Mouse (Mus musculus): ENCODE measurements around the gene Slc22a6. TPM values are rescaled to one million over a fixed set of nuclear protein-coding genes. Genes with fewer than 3 reads are reported as not detected.

Gene Slc22a6
- total RNA-seq, 2 experiments from 2014 or later: not detected

DNA sequence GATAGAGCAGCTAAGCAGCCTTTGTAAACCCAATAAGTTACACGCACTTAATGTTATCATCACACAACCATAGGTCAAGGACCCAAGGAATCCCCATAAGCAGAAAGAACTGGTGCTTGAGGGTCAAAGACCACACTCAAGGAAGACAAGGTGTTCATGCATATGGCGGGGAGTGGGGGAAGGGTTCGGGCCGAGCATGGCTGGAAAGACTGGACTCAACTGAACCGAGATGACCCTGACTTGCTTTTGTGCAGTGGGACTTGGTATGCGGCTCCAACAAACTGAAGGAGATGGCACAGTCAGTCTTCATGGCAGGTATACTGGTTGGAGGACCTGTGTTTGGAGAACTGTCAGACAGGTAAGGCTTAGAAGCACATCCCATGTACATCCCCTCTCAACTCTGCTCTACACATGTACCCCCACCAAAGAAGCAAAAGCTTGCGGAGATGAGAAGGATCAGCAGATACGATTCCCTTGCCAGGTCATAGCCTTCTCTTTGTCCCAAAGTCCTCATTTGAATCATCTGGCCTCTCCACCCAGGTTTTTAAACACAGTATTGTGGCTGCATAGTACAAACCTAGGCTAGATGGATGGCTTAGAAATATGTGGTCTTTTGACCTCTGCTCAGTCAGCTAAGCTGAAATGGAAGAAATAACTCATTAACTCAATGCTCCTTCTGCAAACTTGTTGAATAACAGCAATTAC, 13.2 kb upstream of the Slc22a6 start:
- DNase-seq: no peak
- intact Hi-C loops (cut with DNase I): no loop called here

GRCm38 (mm10) chr19:8605241-8605558, 12.6 kb upstream of the Slc22a6 start:
- intact Hi-C loops (cut with DNase I): no loop called here
- no peak for DNase-seq

DNA sequence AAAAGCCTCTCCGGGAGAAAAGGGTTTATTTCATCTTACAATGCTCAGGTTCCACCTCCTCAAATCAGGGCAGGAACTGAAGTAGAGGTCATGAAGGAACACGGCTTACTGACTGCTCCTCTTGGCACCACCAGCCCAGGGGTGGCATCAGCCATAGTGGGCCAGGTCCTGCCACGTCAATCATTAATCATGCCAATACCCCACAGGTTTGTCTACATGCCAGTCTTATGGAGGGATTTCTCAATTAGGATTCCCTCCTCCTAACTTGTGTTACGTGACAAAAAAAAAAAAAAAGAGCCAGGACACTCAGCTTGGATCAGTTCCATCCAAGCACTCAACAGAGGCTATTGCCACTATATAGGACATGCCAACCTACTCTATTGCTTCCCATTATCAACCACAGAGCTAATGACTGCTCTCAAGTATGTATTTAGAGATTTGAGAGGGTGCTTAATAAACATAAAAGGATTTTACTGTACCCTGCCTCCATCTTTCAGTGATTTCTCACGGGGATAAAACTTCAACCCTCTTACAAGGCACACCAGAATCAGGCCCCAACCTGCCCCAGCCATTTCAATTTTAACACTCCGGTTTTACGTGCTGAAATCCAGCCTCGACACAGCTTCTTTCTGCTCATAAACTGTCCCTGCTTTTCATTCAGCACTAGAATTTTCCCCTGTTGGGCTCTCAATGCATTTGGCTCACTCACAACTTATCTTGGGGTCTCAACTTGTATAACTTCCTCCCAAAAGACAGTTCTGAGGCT, 6.3 kb upstream of the Slc22a6 start:
- intact Hi-C loops (cut with DNase I): no loop called here
- no peak for DNase-seq

GRCm38 (mm10) chr19:8613111-8613510, 4.7 kb upstream of the Slc22a6 start:
- intact Hi-C loops (cut with DNase I): no loop called here
- no peak for DNase-seq

DNA sequence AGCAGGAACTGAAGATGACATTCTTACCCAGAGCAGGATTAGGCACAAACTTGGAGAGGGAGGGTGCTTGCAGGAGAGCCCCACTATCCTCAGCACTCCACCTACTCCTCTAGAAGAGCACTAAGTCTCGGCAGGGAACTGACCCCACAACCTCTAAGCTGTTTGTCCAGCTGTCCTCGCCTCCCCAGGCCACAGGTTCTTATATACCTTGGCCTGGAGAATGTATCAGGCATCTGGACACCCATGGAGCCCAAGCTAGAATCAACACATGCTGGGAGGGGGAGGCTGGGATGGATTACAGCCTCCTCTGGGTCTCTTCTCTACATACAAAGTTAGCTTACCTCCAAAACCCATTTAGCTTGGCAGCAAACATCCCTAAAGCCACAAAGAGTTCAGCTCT, 3.5 kb upstream of the Slc22a6 start:
- intact Hi-C loops (cut with DNase I): no loop called here
- no peak for DNase-seq

DNA sequence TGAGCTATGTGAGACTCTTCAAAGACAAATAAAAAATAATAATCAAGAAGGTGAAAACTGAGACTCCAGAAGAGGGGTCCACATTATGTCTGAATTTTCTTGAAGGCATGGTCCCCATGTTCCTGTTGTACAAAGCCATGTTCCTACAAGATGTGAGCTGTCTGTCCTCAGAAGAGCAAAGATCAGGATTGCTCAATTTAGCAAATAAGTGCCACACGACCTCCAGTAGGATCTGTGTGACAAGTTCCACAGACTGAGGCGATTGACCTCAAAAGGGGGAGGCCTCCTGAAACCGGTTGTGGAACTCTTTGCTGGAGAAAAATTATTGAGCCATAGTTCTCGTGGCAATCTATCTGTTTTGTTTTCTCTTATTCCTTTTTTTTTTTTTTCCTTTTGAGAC, 1.5 kb upstream of the Slc22a6 start:
- no peak for DNase-seq
- intact Hi-C loops (cut with DNase I): no loop called here

- intact Hi-C loops (cut with DNase I): no loop called here
- DNase-seq: no peak
Observed at GRCm38 (mm10) chr19:8621098-8621497, 3.3 kb downstream of the Slc22a6 start.

DNA sequence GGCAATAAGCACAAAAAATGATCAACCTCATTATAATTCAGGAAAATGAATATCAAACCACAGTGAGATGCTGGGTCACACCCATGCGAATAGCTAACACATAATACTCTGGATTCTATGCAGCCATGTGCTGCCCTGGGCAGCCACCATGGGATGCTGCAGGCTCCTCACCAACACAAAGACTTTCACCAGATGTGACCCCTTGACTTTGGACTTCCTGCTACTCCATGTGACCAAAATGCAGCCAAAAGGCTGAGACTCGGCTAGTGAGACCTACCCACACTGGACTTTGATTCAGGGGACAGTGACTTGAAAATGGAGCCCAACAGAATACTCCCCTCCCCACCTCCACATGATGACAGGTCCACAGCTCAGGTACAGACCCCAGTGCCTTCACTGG, 12.4 kb downstream of the Slc22a6 start:
- no peak for DNase-seq
- intact Hi-C loops (cut with DNase I): no loop called here

DNA sequence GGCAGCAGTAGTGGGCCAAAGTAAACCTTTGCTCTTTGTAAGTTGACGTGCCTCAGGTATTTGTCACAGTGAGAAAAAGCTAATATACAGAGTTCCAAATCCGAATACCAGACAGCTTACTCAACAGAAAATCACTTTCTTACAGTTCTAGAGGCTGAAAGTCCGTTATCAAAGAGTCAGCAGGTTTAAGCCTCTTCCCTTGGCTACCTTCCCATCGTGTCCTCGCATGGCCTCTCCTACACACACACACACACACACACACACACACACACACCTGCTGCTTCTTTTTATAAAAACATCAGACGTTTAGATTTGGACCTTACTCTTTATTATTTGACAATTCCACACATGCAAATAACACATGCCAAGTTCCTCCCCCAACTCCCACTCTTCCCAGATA, 13.0 kb downstream of the Slc22a6 start:
- no peak for DNase-seq

GRCm38 (mm10) chr19:8632029-8632428, 14.2 kb downstream of the Slc22a6 start:
- intact Hi-C loops (cut with DNase I): no loop called here
- DNase-seq: no peak

More for the DNA sequence above, 13.0 kb downstream of the Slc22a6 start:
- intact Hi-C loops (cut with DNase I): no loop called here

DNA sequence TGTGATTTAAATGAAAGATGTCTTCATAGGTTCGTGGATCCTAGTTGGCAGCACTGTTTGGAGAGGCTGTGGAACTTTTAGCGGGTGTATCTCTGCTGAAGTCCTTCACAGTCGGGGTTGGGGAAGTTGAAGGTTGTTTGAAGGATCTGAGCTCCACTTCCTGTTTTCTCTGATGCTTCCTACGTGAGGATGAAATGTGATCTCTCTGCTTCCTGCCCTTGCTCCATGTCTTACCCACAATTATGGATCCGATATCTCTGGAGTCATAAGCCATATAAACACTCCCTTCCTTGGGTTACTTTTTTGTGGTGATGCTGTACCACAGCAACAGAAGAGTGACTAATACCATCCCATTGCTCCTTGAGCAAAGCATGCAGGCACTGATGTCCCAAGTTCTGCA, 24.2 kb downstream of the Slc22a6 start:
- no peak for DNase-seq
- intact Hi-C loops (cut with DNase I): no loop called here

GRCm38 (mm10) chr19:8646393-8646792, 28.6 kb downstream of the Slc22a6 start:
- intact Hi-C loops (cut with DNase I): no loop called here
- DNase-seq: no peak

DNA sequence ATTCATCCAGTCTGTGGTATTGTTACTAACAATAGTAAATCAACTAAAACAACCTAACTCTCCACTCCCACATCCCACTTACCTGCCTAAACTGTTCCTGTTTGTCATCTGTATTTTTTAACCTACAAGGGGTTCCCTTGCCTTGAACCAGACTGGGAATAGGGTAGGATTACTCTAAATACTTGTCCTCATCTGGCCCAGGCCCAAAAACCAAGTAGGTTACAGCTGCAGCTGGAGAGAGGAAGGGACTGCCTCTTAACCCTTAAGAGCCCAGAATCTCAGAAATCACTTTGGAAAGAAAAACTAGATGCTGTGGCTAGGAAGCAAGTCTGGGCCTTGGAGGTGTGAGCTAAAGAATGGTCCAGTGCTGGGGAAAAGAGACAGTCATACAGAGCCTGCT, 38.0 kb downstream of the Slc22a6 start:
- intact Hi-C loops (cut with DNase I): no loop called here
- DNase-seq: no peak

DNA sequence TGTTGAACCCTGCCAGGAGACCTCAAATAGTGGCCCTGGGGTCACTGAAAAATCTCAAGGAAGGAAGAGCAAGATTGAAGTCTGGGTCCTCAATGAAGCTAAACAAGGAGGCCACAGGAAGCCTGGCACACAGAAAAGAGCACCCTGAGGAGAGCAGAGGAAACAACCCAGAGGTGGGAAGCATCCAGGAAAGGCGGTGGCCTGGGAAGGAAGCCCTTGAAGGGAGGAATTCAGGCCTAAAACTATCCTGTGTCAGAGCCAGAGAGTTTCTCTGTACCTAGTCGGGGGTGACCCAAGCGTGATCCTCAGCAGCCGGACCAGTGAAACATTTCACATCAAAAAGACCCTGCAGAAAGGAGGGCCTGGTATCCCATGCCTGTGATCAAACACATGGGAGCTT, 38.5 kb downstream of the Slc22a6 start:
- no peak for DNase-seq

GRCm38 (mm10) chr19:8661821-8662307, 44.0 kb downstream of the Slc22a6 start:
- no peak for DNase-seq
- intact Hi-C loops (cut with DNase I): loop anchor here (2.0 kb wide), 1 partner anchor 19 kb away; no protein-coding TSS in a partner anchor

More for the DNA sequence above, 38.5 kb downstream of the Slc22a6 start:
- intact Hi-C loops (cut with DNase I): no loop called here

GRCm38 (mm10) chr19:8662337-8662736, 44.5 kb downstream of the Slc22a6 start:
- intact Hi-C loops (cut with DNase I): loop anchor here (2.0 kb wide), 1 partner anchor 18 kb away; no protein-coding TSS in a partner anchor
- DNase-seq: peak; percentile 33 to 50

- no peak for DNase-seq
- intact Hi-C loops (cut with DNase I): loop anchor here (2.0 kb wide), 1 partner anchor 17 kb away; no protein-coding TSS in a partner anchor
Observed at GRCm38 (mm10) chr19:8663360-8663839, 45.6 kb downstream of the Slc22a6 start, which contains the start of gene Chrm1. Gene Chrm1, plus strand, starts transcription at chr19:8663789.

- intact Hi-C loops (cut with DNase I): loop anchor here (2.0 kb wide), 1 partner anchor 17 kb away; no protein-coding TSS in a partner anchor
- no peak for DNase-seq
Observed at GRCm38 (mm10) chr19:8663911-8664421, 46.1 kb downstream of the Slc22a6 start.

- no peak for DNase-seq
- intact Hi-C loops (cut with DNase I): no loop called here
Observed at GRCm38 (mm10) chr19:8664859-8665258, 47.0 kb downstream of the Slc22a6 start.

DNA sequence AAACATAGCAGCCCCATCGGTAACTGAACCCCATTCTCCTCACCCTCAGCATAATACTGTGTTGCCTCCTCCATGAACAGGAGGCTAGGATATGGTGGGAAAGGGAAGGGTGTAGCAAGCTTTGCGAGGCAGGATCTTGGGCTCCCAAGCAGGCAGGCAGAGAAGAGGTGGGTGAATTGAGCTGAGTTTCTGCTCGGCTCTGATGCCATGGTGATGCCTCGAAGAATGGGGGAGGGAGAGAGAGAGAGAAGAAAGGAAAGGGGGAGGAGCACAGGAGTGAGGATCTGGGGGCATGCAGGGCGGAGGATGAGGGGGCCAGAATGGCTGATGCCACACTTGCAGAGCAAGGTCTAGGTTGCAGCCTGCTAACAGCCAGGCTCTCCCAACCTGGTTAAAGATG, 47.9 kb downstream of the Slc22a6 start:
- no peak for DNase-seq
- intact Hi-C loops (cut with DNase I): no loop called here

DNA sequence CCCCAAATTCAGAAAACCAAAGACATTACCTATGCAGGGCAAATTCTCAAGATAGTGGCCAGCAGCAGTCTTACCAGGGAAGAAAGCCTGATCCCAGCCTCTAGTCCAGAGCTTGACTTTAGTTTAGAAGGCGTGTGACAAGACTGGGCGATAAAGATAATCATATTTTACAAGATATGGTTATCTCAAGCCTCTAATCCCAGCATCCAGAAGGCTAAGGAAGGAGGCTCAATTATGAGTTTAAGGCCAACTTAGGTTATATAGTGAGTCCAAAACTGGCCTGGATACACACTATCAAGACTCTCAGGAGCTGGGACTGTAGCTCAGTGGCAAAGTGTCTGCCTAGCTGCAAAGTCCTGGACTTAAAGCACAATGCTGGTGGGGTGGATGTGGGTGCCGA, 55.0 kb downstream of the Slc22a6 start:
- DNase-seq: no peak
- intact Hi-C loops (cut with DNase I): no loop called here

Data from heart, postnatal 36 days (tissue).